Mouse (Mus musculus): ENCODE measurements around the gene Arhgap45.
"Not testable (repeated sequence)": the region's sequence is repeated elsewhere in the genome, so short reads cannot be mapped to it uniquely, and the experiment has no call there.

- TF ChIP-seq CTCF (IDR thresholded peaks at IDR 0.05; ENCODE audit: low read depth); EP300 (optimal IDR thresholded peaks at IDR 0.05): not testable (repeated sequence)
These were observed 38.5 kb downstream of the Arhgap45 start for GRCm38 (mm10) chr10:80054911-80055310.

Data from stomach, postnatal 0 days (tissue).